Mouse (Mus musculus): ENCODE results near the gene Fxr2.
"Not testable (repeated sequence)": the region's sequence is repeated elsewhere in the genome, so short reads cannot be mapped to it uniquely, and the experiment has no call there.

Fxr2 gene

GRCm38 (mm10) chr11:69610899-69611298, 21.9 kb upstream of the Fxr2 start:
- no peak for DNase-seq (ENCODE audit: low read depth, low spot score)

- DNase-seq (ENCODE audit: low read depth, low spot score): peak; percentile 71
Measured at GRCm38 (mm10) chr11:69613553-69614256, 19.1 kb upstream of the Fxr2 start.

GRCm38 (mm10) chr11:69614257-69614588, 18.6 kb upstream of the Fxr2 start:
- not testable (repeated sequence) for DNase-seq (ENCODE audit: low read depth, low spot score)

DNA sequence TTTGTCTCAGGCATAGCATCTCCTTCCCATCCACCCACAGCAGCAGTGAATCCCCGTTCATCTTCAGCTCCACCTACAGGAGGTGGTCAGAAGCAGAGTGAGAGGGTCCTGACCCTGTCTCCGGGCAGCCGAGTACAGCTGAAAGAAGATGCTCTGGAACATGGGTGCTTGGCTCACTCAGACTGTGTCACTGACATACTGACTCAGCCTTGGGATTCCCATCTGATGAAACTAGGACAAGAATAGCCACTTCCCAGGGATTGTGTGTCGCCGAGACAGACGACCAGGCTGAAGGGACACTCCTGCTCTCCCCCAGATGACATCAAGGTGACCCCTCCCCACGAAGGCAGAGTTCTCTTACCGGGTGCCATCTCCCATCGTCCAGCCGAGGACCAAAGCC, 16.0 kb upstream of the Fxr2 start:
- DNase-seq (ENCODE audit: low read depth, low spot score): no peak

GRCm38 (mm10) chr11:69617805-69618204, 15.0 kb upstream of the Fxr2 start, which contains the start of gene Shbg:
Shbg (minus strand) TSS chr11:69617905.
- DNase-seq (ENCODE audit: low read depth, low spot score): no peak

DNA sequence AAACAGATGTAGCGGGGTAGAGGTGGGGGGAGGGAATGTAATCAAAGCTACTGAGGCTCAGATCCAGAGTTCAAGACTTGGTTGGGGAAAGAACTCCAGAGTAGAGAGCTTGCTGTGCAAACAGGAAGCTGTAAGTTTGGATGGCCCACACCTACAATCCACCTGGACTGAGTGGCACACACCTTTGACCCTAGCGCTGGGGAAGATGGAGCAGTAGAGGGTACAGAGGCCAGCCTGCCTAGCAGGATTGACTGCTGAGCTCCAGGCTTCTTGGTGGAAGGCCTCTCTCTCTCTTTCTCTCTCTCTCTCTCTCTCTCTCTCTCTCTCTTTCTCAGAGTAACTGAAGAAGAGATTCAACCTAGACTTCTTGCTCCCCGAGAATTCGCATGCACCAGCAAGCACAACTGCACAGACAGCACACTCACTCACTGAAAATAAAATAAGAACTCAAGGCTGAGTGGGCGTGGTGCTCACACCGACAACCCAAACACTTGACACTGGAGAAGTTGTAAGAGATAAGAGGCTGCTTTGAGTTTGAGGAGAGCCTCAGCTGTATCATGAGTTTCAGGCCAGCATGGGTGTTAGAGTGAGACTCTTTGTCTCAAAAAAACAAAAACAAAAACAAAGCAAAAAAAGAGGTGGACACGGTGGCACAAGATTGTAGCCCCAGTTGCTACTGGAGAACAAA, 12.3 kb upstream of the Fxr2 start:
- DNase-seq (ENCODE audit: low read depth, low spot score): no peak

- DNase-seq (ENCODE audit: low read depth, low spot score): no peak
Measured at GRCm38 (mm10) chr11:69621571-69622268, 11.1 kb upstream of the Fxr2 start, which contains the start of gene Sat2. Sat2 (plus strand) TSS chr11:69622024.

- no peak for DNase-seq (ENCODE audit: low read depth, low spot score)
Measured at GRCm38 (mm10) chr11:69622406-69622805, 10.4 kb upstream of the Fxr2 start.

DNA sequence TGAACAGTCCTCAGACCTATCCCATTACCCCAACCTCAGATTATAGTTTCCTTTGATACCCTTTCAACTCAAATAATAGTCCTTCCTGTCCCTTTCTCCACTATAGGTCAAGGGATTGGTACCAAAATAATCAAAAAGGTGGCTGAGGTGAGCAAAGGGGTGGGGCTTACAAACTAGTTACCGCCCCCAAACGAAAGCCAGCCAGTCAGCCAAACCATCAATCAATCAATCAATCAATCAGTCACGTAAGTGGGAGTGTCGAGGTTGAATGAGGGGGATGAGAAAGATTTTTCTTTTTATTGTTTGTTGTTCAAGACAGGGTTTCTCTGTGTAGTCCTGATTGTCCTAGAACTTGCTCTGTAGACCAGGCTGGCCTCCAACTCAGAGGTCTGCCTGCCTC, 9.8 kb upstream of the Fxr2 start:
- no peak for DNase-seq (ENCODE audit: low read depth, low spot score)

DNA sequence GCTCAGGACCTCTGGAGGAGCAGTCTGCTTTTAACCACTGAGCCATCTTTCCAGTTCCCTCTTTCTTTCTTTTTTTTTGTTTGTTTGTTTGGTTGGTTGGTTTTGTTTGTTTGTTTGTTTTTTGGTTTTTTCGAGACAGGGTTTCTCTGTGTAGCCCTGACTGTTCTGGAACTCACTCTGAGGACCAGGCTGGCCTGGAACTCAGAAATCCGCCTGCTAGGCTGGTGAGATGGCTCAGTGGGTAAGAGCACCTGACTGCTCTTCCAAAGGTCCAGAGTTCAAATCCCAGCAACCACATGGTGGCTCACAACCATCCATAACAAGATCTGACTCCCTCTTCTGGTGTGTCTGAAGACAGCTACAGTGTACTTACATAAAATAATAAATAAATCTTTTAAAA, 8.5 kb upstream of the Fxr2 start:
- not testable (repeated sequence) for DNase-seq (ENCODE audit: low read depth, low spot score)

DNA sequence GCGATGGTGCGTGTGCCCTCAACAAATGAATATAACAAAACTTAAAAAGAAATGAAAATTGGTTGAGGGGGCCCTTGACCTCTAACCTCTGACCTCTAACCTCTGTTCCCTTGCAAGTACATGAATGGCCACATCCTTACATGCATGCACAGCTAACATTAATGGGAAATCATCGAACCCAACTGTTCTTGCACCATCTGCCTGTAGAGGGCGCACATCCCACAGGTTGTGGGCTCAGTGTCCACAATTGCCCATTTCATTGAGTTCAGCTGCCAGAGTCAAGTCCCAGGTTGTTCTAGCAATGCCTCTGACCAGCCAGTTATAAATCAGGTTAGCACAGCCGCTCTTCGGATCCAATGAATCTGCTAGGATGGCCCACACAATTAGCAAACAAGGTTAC, 4.5 kb upstream of the Fxr2 start:
- no peak for DNase-seq (ENCODE audit: low read depth, low spot score)

GRCm38 (mm10) chr11:69629802-69630201, 3.0 kb upstream of the Fxr2 start:
- no peak for DNase-seq (ENCODE audit: low read depth, low spot score)

DNA sequence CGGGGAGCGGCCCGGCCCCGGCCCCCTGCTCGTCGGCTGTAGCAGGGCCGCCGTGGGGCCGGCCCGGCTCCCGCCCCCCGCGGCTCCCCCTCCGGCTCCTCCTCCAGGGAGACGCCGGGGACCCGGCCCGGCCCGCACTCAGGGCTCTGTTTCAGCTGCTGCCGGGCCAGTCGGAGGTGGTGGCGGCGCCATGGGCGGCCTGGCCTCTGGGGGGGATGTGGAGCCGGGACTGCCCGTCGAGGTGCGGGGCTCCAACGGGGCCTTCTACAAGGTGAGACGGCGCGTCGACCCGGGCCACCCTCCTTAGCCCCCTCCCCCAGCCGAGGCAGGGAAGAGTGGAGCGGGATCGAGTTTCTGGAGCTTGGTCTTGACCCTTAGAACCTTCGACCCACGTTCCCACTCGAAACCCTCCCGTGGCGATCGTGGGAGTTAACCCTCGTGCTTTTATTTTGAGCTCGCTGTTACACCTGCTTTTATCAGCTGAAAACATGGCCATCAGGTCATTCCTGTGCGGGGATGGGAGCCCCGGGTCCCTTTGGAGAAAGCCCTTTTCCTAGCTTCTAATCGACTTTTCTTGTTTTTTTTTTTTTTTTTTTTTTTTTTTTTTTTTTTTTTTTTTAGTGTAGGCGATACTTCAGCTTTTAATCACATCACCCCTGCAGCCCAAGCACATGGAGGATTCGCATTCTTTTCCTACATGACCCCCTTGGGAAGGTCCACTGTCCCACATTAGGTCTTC, 507 bp downstream of the Fxr2 start:
- no peak for DNase-seq (ENCODE audit: low read depth, low spot score)

- DNase-seq (ENCODE audit: low read depth, low spot score): no peak
Measured at GRCm38 (mm10) chr11:69635471-69635870, 2.7 kb downstream of the Fxr2 start.

- DNase-seq (ENCODE audit: low read depth, low spot score): no peak
Measured at GRCm38 (mm10) chr11:69645860-69646259, 13.1 kb downstream of the Fxr2 start.

DNA sequence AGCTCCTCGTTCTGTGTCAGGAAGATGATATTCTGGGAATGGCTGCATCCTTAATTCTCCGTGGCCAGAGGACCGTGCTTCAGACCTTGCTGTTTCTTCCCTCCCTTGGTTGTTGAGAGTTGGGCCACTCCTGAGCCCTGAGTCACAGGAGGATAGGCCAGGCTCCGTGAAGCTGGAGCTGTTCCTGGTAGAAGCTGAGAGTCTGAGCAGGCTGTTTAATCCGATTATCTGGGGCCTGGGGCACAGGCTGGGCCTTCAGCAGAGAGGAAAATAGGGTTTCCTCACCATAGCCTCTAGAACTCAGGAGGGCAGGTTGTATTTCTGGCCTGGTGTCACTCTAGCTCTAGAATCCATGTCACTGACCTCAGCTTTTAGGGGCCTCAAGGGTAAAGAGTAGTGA, 20.6 kb downstream of the Fxr2 start:
- no peak for DNase-seq (ENCODE audit: low read depth, low spot score)

GRCm38 (mm10) chr11:69654760-69655159, 22.0 kb downstream of the Fxr2 start:
- no peak for DNase-seq (ENCODE audit: low read depth, low spot score)

GRCm38 (mm10) chr11:69655264-69656064, 22.7 kb downstream of the Fxr2 start, which contains the start of gene Sox15:
Sox15 (plus strand) TSS chr11:69655314.
- peak; percentile 86 for DNase-seq (ENCODE audit: low read depth, low spot score)

DNA sequence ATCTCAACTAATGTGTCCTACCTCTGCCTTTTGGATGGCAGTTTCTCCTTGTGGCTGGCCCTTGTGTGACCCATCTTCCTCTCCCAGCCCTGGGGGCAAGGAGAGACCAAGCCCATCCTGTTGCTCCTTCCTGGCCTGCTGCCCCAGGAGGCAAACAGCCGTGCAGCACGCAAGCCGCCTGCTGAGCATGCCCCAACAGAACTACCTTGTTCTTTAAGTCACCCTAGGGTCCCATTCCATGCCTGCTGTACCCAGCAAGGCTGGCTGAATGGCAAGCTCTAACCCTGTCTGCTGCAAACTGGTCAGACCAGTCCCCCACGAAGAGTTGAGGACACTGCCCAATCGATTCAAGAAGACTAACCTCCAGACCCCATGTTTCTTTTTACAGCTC, 23.3 kb downstream of the Fxr2 start:
- DNase-seq (ENCODE audit: low read depth, low spot score): no peak

DNA sequence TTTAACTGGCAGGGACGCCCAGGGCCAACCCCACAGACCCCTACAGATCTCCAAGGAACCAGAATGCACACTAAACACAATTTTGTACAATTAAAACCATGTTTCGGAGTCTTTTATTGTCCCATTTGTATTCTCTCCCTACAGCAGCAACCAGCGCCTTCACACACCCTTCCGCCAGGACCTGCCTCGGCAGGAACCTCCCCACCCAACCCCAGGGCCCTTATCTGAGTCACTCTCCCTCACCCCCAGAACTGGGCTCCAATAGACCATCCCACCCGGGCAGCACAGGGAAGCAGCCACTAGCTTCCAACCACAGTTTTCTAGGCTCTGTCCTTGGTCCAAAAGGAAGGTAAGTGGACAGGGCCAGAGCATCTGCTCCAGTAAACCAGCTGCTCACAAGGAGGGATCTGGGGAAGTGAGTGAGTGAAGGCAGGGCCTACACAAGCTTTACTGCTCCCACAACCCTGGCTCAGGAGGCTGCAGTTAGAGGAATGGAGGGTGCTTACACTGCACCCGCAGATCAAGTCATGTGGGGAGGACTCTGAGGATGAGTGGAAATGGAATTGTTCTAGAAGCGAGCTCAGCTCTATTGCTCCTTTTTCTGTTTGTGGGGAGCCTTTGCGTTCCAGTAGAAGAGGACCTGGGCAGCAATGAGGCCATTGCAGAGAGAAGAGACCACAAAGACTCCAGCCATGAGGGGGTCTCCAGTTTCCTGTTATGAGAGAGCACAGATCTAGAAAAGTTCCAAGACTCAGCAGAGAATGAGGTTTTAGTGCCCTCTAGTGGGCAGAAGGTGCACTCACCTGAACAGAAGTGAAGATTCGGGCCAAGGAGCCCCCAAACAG, 24.0 kb downstream of the Fxr2 start:
- no peak for DNase-seq (ENCODE audit: low read depth, low spot score)
